Mouse (Mus musculus): ENCODE data around the gene Polrmt. TPM values are rescaled to one million over a fixed set of nuclear protein-coding genes. Genes with fewer than 3 reads are reported as not detected.

Polrmt gene
- total and polyA plus RNA-seq, 2 experiments = 7.7 to 42.4 TPM

- DNase-seq (ENCODE audit: extremely low read depth, low read depth, low spot score) = peak; percentile 25
- WGBS = 11% methylated on average over 5 of the region's 5 CpGs
- peaks cover 22% of the 10 kb centered on the region for H3K79me2 ChIP-seq (ENCODE audit: control insufficient read depth, insufficient read depth, low read length)
- H3K27me3 ChIP-seq (ENCODE audit: control insufficient read depth, insufficient read depth, low read length) = no peaks in the 10 kb centered on the region
- H3K36me3 ChIP-seq (ENCODE audit: control insufficient read depth, insufficient read depth, low read length) = no peaks in the 10 kb centered on the region
- H3K4me1 ChIP-seq (ENCODE audit: control insufficient read depth, insufficient read depth, low read length) = peaks cover 20% of the 10 kb centered on the region
- no peak overlapping the region for H3K4me3 ChIP-seq (ENCODE audit: insufficient read depth, low read depth, low read length)
- no peak overlapping the region for H3K27ac ChIP-seq (replicated peaks; ENCODE audit: insufficient read depth, low read depth, low read length)
- TF ChIP-seq POLR2A (IDR thresholded peaks at IDR 0.05; ENCODE audit: extremely low read depth, insufficient read depth, low read length) (no peak), CTCF (IDR thresholded peaks at IDR 0.05; ENCODE audit: low read depth, low read length) (peak; percentile 90)
- H3K9ac ChIP-seq (ENCODE audit: low read depth, low read length) = no peak overlapping the region
These were observed 22.0 kb upstream of the Polrmt start for GRCm38 (mm10) chr10:79768400-79768799.

GRCm38 (mm10) chr10:79767372-79768244 is 21.2 kb upstream of the Polrmt start:
- Histone ChIP-seq H3K9ac (ENCODE audit: low read depth, low read length) (peak overlapping the region; percentile 60), H3K79me2 (ENCODE audit: control insufficient read depth, insufficient read depth, low read length) (peaks cover 27% of the 10 kb centered on the region), H3K4me1 (ENCODE audit: control insufficient read depth, insufficient read depth, low read length) (peaks cover 20% of the 10 kb centered on the region), H3K4me3 (ENCODE audit: insufficient read depth, low read depth, low read length) (peak overlapping the region; percentile 89), H3K27ac (replicated peaks; ENCODE audit: insufficient read depth, low read depth, low read length) (peak overlapping the region; percentile 47), H3K27me3 (ENCODE audit: control insufficient read depth, insufficient read depth, low read length) (no peaks in the 10 kb centered on the region), H3K36me3 (ENCODE audit: control insufficient read depth, insufficient read depth, low read length) (no peaks in the 10 kb centered on the region)
- 12% methylated on average over 40 of the region's 40 CpGs for WGBS
- DNase-seq (ENCODE audit: extremely low read depth, low read depth, low spot score) = peak; percentile 48
- TF ChIP-seq CTCF (IDR thresholded peaks at IDR 0.05; ENCODE audit: low read depth, low read length) (no peak), POLR2A (IDR thresholded peaks at IDR 0.05; ENCODE audit: extremely low read depth, insufficient read depth, low read length) (no peak)

GRCm38 (mm10) chr10:79766508-79767325 is 20.3 kb upstream of the Polrmt start, which contains the start of gene Rnf126:
Gene Rnf126, minus strand, starts transcription at chr10:79766952.
- peak within 1 kb of the TSS; percentile 81 for H3K27ac ChIP-seq (replicated peaks; ENCODE audit: insufficient read depth, low read depth, low read length)
- H3K36me3 ChIP-seq (ENCODE audit: control insufficient read depth, insufficient read depth, low read length) = no peaks in the 10 kb centered on the region; the same call in 1 of the 2 replicates
- peak; percentile 95 for DNase-seq (ENCODE audit: extremely low read depth, low read depth, low spot score)
- peaks cover 20% of the 10 kb centered on the region for H3K4me1 ChIP-seq (ENCODE audit: control insufficient read depth, insufficient read depth, low read length)
- H3K79me2 ChIP-seq (ENCODE audit: control insufficient read depth, insufficient read depth, low read length) = peaks cover 27% of the 10 kb centered on the region
- no peaks in the 10 kb centered on the region for H3K27me3 ChIP-seq (ENCODE audit: control insufficient read depth, insufficient read depth, low read length)
- peak within 1 kb of the TSS; percentile 89 for H3K4me3 ChIP-seq (ENCODE audit: insufficient read depth, low read depth, low read length)
- WGBS = 1% methylated on average over 97 of the region's 101 CpGs
- H3K9ac ChIP-seq (ENCODE audit: low read depth, low read length) = peak within 1 kb of the TSS; percentile 97
- TF ChIP-seq CTCF (IDR thresholded peaks at IDR 0.05; ENCODE audit: low read depth, low read length) = no peak
- peak; percentile 51; the same call in 1 of the 2 replicates for TF ChIP-seq POLR2A (IDR thresholded peaks at IDR 0.05; ENCODE audit: extremely low read depth, insufficient read depth, low read length)

- DNase-seq (ENCODE audit: extremely low read depth, low read depth, low spot score) = no peak
- peak overlapping the region; percentile 97 for H3K9ac ChIP-seq (ENCODE audit: low read depth, low read length)
- TF ChIP-seq POLR2A (IDR thresholded peaks at IDR 0.05; ENCODE audit: extremely low read depth, insufficient read depth, low read length) (no peak), CTCF (IDR thresholded peaks at IDR 0.05; ENCODE audit: low read depth, low read length) (no peak)
- peak overlapping the region; percentile 81 for H3K27ac ChIP-seq (replicated peaks; ENCODE audit: insufficient read depth, low read depth, low read length)
- no peaks in the 10 kb centered on the region for H3K27me3 ChIP-seq (ENCODE audit: control insufficient read depth, insufficient read depth, low read length)
- H3K79me2 ChIP-seq (ENCODE audit: control insufficient read depth, insufficient read depth, low read length) = peaks cover 27% of the 10 kb centered on the region
- peaks cover 2% of the 10 kb centered on the region; the same call in 1 of the 2 replicates for H3K36me3 ChIP-seq (ENCODE audit: control insufficient read depth, insufficient read depth, low read length)
- peak overlapping the region; percentile 89 for H3K4me3 ChIP-seq (ENCODE audit: insufficient read depth, low read depth, low read length)
- 2% methylated on average over 11 of the region's 16 CpGs for whole genome bisulfite sequencing
- H3K4me1 ChIP-seq (ENCODE audit: control insufficient read depth, insufficient read depth, low read length) = peaks cover 20% of the 10 kb centered on the region
These were observed 19.7 kb upstream of the Polrmt start for GRCm38 (mm10) chr10:79766001-79766507.

GRCm38 (mm10) chr10:79765228-79765745 is 18.9 kb upstream of the Polrmt start:
- Histone ChIP-seq H3K36me3 (ENCODE audit: control insufficient read depth, insufficient read depth, low read length) (peaks cover 3% of the 10 kb centered on the region; the same call in 1 of the 2 replicates), H3K27ac (replicated peaks; ENCODE audit: insufficient read depth, low read depth, low read length) (peak overlapping the region; percentile 81), H3K27me3 (ENCODE audit: control insufficient read depth, insufficient read depth, low read length) (no peaks in the 10 kb centered on the region), H3K79me2 (ENCODE audit: control insufficient read depth, insufficient read depth, low read length) (peaks cover 27% of the 10 kb centered on the region), H3K9ac (ENCODE audit: low read depth, low read length) (peak overlapping the region; percentile 97), H3K4me1 (ENCODE audit: control insufficient read depth, insufficient read depth, low read length) (peaks cover 20% of the 10 kb centered on the region), H3K4me3 (ENCODE audit: insufficient read depth, low read depth, low read length) (no peak overlapping the region)
- WGBS = 23% methylated on average over 2 of the region's 2 CpGs
- TF ChIP-seq POLR2A (IDR thresholded peaks at IDR 0.05; ENCODE audit: extremely low read depth, insufficient read depth, low read length) (no peak), CTCF (IDR thresholded peaks at IDR 0.05; ENCODE audit: low read depth, low read length) (no peak)
- DNase-seq (ENCODE audit: extremely low read depth, low read depth, low spot score) = peak; percentile 81
